Mouse (Mus musculus): ENCODE measurements around the gene Erc2.

GRCm38 (mm10) chr14:28278951-28279350 lies 656.7 kb downstream of the Erc2 start:
- TF ChIP-seq GATA1 (IDR thresholded peaks at IDR 0.05; ENCODE audit: borderline replicate concordance, low read length) (no peak), FLI1 (IDR thresholded peaks at IDR 0.05; ENCODE audit: low read length) (no peak)
